Mouse (Mus musculus) intestine, postnatal 0 days (tissue): ENCODE results near the gene Osbpl6. TPM values are rescaled to one million over a fixed set of nuclear protein-coding genes. Genes with fewer than 3 reads are reported as not detected.
A peak's percentile ranks its signal among the peaks of the same experiment; 100 is the strongest.

Experiments used
- ATAC-seq: fragments of 200-750 bp; cut with Nextera tagmentation; 2 replicates; pipeline ENCODE4 v1.8.0; 2017; ENCODE audit warnings: mild to moderate bottlenecking, moderate TSS enrichment, moderate library complexity
- H3K27ac ChIP-seq: fragments of 300-500 bp; sonication (generic); 2 replicates; pipeline ENCODE4 v1.5.1; 2014; ENCODE audit warnings: mild to moderate bottlenecking, low read depth, low read length, moderate library complexity
- H3K27me3 ChIP-seq: fragments of 300-500 bp; sonication (generic); replicated peaks from 2 replicates; pipeline ENCODE4 v1.6.1; 2014; ENCODE audit warnings: low read length, mixed read lengths; ENCODE audit not compliant: control insufficient read depth, insufficient read depth
- H3K36me3 ChIP-seq: fragments of 300-500 bp; sonication (generic); 2 replicates; pipeline ENCODE4 v1.6.1; 2014; ENCODE audit warnings: mild to moderate bottlenecking, moderate library complexity; ENCODE audit not compliant: control insufficient read depth, insufficient read depth
- H3K4me1 ChIP-seq: fragments of 300-500 bp; sonication (generic); replicated peaks from 2 replicates; pipeline ENCODE4 v1.6.1; 2014; ENCODE audit warnings: antibody characterized with exemption, low read length, mixed read lengths; ENCODE audit not compliant: control insufficient read depth, insufficient read depth
- H3K4me2 ChIP-seq: fragments of 300-500 bp; sonication (generic); replicated peaks from 2 replicates; pipeline ENCODE4 v1.6.1; 2014; ENCODE audit warnings: low read depth, mild to moderate bottlenecking, moderate library complexity
- H3K4me3 ChIP-seq: fragments of 300-500 bp; sonication (generic); 2 replicates; pipeline ENCODE4 v1.5.1; 2014; ENCODE audit warnings: low read depth, low read length
- H3K9ac ChIP-seq: fragments of 300-500 bp; sonication (generic); 2 replicates; pipeline ENCODE4 v1.6.1; 2014; ENCODE audit warnings: mild to moderate bottlenecking, low read depth, low read length
- H3K9me3 ChIP-seq: fragments of 300-500 bp; sonication (generic); 2 replicates; pipeline ENCODE4 v1.6.1; 2016; ENCODE audit warnings: mixed run types; ENCODE audit not compliant: control insufficient read depth
- CTCF ChIP-seq: sonication (generic); IDR thresholded peaks from 2 replicates; pipeline ENCODE4 v1.5.1; 2016; ENCODE audit warnings: low read depth, mild to moderate bottlenecking, control low read depth, antibody characterized with exemption, moderate library complexity
- WGBS: fragments of 180-500 bp; shearing (Covaris S2); extraction: QIAGEN DNeasy Blood & Tissue Kit; methylation state at CpG from one replicate; pipeline ENCODE4 v1.1.7; 2014; 5-methylcytosine and 5-hydroxymethylcytosine counted together
- polyA plus RNA-seq: library from polyadenylated mRNA; unstranded; fragments of >200 nt; fragmentation: Nextera tagmentation; extraction: Ambion mirVana; gene quantifications from 2 replicates; pipeline ENCODE4 v1.2.1, GENCODE M21; 2015

Osbpl6 gene
- polyA plus RNA-seq, 1 experiment from 2014 or later: 30.8 TPM

GRCm38 (mm10) chr2:76430539-76430938 is 24.2 kb downstream of the Osbpl6 start:
- 93% methylated on average over 3 of the region's 3 CpGs for WGBS

GRCm38 (mm10) chr2:76434224-76434623 is 27.9 kb downstream of the Osbpl6 start:
- Histone ChIP-seq H3K27ac (no peak overlapping the region), H3K4me3 (no peak overlapping the region), H3K27me3 (no peaks in the 10 kb centered on the region), H3K4me2 (no peak overlapping the region), H3K36me3 (no peaks in the 10 kb centered on the region), H3K4me1 (0 out of 2 replicates have a peak, but pooled peaks cover 4% of the 10 kb centered on the region), H3K9ac (no peak overlapping the region), H3K9me3 (no peaks in the 10 kb centered on the region)
- TF ChIP-seq CTCF: no peak
- WGBS: 52% methylated on average over 7 of the region's 7 CpGs
- peak; percentile 41 for ATAC-seq

More at GRCm38 (mm10) chr2:76430539-76430938, 24.2 kb downstream of the Osbpl6 start:
- Histone ChIP-seq H3K4me2 (no peak overlapping the region), H3K36me3 (no peaks in the 10 kb centered on the region), H3K9me3 (no peaks in the 10 kb centered on the region), H3K4me1 (no peaks in the 10 kb centered on the region), H3K27me3 (no peaks in the 10 kb centered on the region), H3K4me3 (no peak overlapping the region), H3K9ac (no peak overlapping the region), H3K27ac (no peak overlapping the region)
- no peak for ATAC-seq
- no peak for TF ChIP-seq CTCF

GRCm38 (mm10) chr2:76435667-76436239 is 29.4 kb downstream of the Osbpl6 start:
- peak overlapping the region; percentile 17 for H3K27ac ChIP-seq
- WGBS: 32% methylated on average over 7 of the region's 7 CpGs
- no peak for TF ChIP-seq CTCF

GRCm38 (mm10) chr2:76437372-76437771 is 31.1 kb downstream of the Osbpl6 start:
- no peak overlapping the region for H3K27ac ChIP-seq
- no peaks in the 10 kb centered on the region for H3K36me3 ChIP-seq
- TF ChIP-seq CTCF: no peak
- no peak for ATAC-seq
- H3K4me2 ChIP-seq: no peak overlapping the region
- 0 out of 2 replicates have a peak, but pooled peaks cover 4% of the 10 kb centered on the region for H3K4me1 ChIP-seq
- H3K9me3 ChIP-seq: no peaks in the 10 kb centered on the region
- no peak overlapping the region for H3K4me3 ChIP-seq
- H3K27me3 ChIP-seq: no peaks in the 10 kb centered on the region
- 87% methylated on average over 2 of the region's 2 CpGs for WGBS
- no peak overlapping the region for H3K9ac ChIP-seq

More at GRCm38 (mm10) chr2:76435667-76436239, 29.4 kb downstream of the Osbpl6 start:
- Histone ChIP-seq H3K4me1 (0 out of 2 replicates have a peak, but pooled peaks cover 4% of the 10 kb centered on the region), H3K36me3 (no peaks in the 10 kb centered on the region), H3K9me3 (no peaks in the 10 kb centered on the region), H3K27me3 (no peaks in the 10 kb centered on the region), H3K9ac (no peak overlapping the region), H3K4me2 (no peak overlapping the region), H3K4me3 (no peak overlapping the region)
- peak; percentile 89 for ATAC-seq

- H3K9ac ChIP-seq: no peak overlapping the region
- H3K27me3 ChIP-seq: no peaks in the 10 kb centered on the region
- H3K4me2 ChIP-seq: no peak overlapping the region
- no peaks in the 10 kb centered on the region for H3K36me3 ChIP-seq
- 0 out of 2 replicates have a peak, but pooled peaks cover 6% of the 10 kb centered on the region for H3K4me1 ChIP-seq
- WGBS: 43% methylated on average over 2 of the region's 2 CpGs
- no peak overlapping the region for H3K27ac ChIP-seq
- ATAC-seq: no peak
- H3K9me3 ChIP-seq: no peaks in the 10 kb centered on the region
- no peak overlapping the region for H3K4me3 ChIP-seq
- no peak for TF ChIP-seq CTCF
Observed at GRCm38 (mm10) chr2:76439540-76439939, 33.2 kb downstream of the Osbpl6 start.

GRCm38 (mm10) chr2:76442086-76442485 is 35.8 kb downstream of the Osbpl6 start:
- Histone ChIP-seq H3K9me3 (no peaks in the 10 kb centered on the region), H3K27ac (no peak overlapping the region), H3K4me1 (0 out of 2 replicates have a peak, but pooled peaks cover 2% of the 10 kb centered on the region), H3K4me2 (no peak overlapping the region), H3K36me3 (no peaks in the 10 kb centered on the region), H3K9ac (no peak overlapping the region), H3K4me3 (no peak overlapping the region), H3K27me3 (no peaks in the 10 kb centered on the region)
- ATAC-seq: peak; percentile 47; the same call in 1 of the 2 replicates
- no peak for TF ChIP-seq CTCF
- WGBS: 32% methylated on average over 3 of the region's 3 CpGs
